Mouse (Mus musculus): Measurements from ENCODE around the gene Krcc1. TPM values are rescaled to one million over a fixed set of nuclear protein-coding genes. Genes with fewer than 3 reads are reported as not detected.
"Not testable (repeated sequence)": the region's sequence is repeated elsewhere in the genome, so short reads cannot be mapped to it uniquely, and the experiment has no call there.

The Krcc1 gene
- polyA plus RNA-seq, 1 experiment from 2014 or later: 41.6 TPM

DNA sequence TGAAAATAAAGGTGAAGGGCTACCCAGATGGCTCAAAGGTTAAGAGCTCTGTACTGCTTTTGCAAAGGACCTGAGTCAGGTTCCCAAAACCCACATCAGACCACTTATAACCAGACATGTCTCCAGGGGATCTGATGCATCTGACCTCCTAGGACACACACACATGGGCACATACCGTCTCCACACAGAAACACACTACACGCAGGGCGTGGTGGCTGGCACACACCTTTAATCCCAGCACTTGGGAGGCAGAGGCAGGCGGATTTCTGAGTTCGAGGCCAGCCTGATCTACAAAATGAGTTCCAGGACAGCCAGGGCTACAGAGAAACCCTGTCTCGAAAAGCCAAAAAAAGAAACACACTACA lies 1.8 kb upstream of the Krcc1 start:
- not testable (repeated sequence) for H3K27ac ChIP-seq (replicated peaks; ENCODE audit: low read depth, low read length); H3K9me3 ChIP-seq (ENCODE audit: control insufficient read depth, low read length); H3K9ac ChIP-seq (ENCODE audit: low read length); H3K27me3 ChIP-seq (ENCODE audit: control insufficient read depth, insufficient read depth, low read length); H3K4me2 ChIP-seq (ENCODE audit: low read depth, severe bottlenecking); ATAC-seq (ENCODE audit: insufficient number of reproducible peaks, low FRiP score, low TSS enrichment, low read depth); H3K4me1 ChIP-seq (ENCODE audit: control insufficient read depth, insufficient read depth, low read length); DNase-seq (ENCODE audit: low spot score); H3K4me3 ChIP-seq (ENCODE audit: low read depth, low read length); H3K36me3 ChIP-seq (ENCODE audit: control insufficient read depth, insufficient read depth, low read length)
- WGBS: 94% methylated on average over 6 of the region's 6 CpGs

DNA sequence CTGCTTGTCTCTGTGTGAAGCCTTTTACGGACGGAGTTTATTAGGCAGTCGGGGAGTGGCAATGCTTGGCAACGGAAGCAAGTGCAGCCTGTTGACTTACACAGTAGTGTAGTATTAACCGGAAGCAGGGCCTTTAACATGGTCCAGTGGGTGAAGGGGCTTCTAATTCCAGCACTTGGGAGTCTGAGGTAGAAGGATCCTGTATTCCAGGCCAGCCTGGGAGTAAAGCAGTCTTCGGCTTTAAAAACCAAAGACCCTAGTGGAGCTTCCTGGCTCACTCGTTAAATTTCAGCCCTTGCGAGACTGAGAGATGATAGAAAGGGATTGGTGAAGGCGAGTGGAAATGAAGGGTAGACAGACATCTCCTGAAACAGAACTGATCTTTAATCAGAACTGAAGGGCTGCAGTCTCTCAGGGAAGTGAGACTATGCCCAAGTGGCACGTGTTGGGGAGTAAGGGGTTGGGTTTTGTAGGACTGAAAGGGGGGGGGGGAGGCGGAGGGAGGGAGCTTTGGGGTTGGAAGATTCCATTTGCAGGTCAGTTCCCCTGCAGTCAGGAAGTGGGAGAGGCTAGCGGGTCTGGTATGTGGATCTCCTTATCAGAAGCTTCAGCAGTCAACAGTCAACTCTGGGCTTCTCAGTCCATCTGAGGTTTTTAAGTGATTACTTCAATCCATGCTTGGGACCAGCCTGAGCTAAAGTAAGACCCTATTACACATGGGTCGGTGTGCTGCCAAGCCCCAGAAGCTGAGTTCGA lies 998 bp upstream of the Krcc1 start:
- WGBS: 27% methylated on average over 13 of the region's 14 CpGs
- Histone ChIP-seq H3K4me2 (ENCODE audit: low read depth, severe bottlenecking) (peak overlapping the region; percentile 80), H3K27me3 (ENCODE audit: control insufficient read depth, insufficient read depth, low read length) (no peaks in the 10 kb centered on the region), H3K4me1 (ENCODE audit: control insufficient read depth, insufficient read depth, low read length) (0 out of 2 replicates have a peak, but pooled peaks cover 2% of the 10 kb centered on the region), H3K27ac (replicated peaks; ENCODE audit: low read depth, low read length) (peak overlapping the region; percentile 96; the same call in 1 of the 2 replicates), H3K36me3 (ENCODE audit: control insufficient read depth, insufficient read depth, low read length) (no peaks in the 10 kb centered on the region), H3K9ac (ENCODE audit: low read length) (peak overlapping the region; percentile 45; the same call in 1 of the 2 replicates), H3K4me3 (ENCODE audit: low read depth, low read length) (peak overlapping the region; percentile 69), H3K9me3 (ENCODE audit: control insufficient read depth, low read length) (no peaks in the 10 kb centered on the region)
- ATAC-seq (ENCODE audit: insufficient number of reproducible peaks, low FRiP score, low TSS enrichment, low read depth): peak; percentile 13; the same call in 1 of the 2 replicates
- DNase-seq (ENCODE audit: low spot score): peak; percentile 38

DNA sequence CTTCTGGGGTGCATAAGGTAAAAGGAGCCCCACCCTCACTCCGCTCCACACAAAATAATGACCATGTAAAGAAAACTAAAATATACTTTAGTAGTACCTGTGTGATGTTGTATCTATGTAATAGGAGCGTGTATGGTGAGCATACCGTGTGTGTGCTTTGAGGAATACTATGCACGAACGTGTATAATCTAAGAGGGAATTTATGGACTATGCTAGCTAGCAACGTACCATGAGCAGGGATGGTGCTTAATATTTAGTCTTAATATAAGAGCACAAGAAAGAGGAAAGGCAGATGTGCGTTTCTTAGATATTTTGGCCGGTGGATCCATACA lies 454 bp upstream of the Krcc1 start:
- Histone ChIP-seq H3K9ac (ENCODE audit: low read length) (peak overlapping the region; percentile 45; the same call in 1 of the 2 replicates), H3K4me3 (ENCODE audit: low read depth, low read length) (peak overlapping the region; percentile 69), H3K27me3 (ENCODE audit: control insufficient read depth, insufficient read depth, low read length) (no peaks in the 10 kb centered on the region), H3K36me3 (ENCODE audit: control insufficient read depth, insufficient read depth, low read length) (no peaks in the 10 kb centered on the region), H3K27ac (replicated peaks; ENCODE audit: low read depth, low read length) (peak overlapping the region; percentile 96; the same call in 1 of the 2 replicates), H3K4me1 (ENCODE audit: control insufficient read depth, insufficient read depth, low read length) (0 out of 2 replicates have a peak, but pooled peaks cover 2% of the 10 kb centered on the region), H3K9me3 (ENCODE audit: control insufficient read depth, low read length) (no peaks in the 10 kb centered on the region), H3K4me2 (ENCODE audit: low read depth, severe bottlenecking) (peak overlapping the region; percentile 80)
- WGBS: 2% methylated on average over 8 of the region's 8 CpGs
- DNase-seq (ENCODE audit: low spot score): no peak
- ATAC-seq (ENCODE audit: insufficient number of reproducible peaks, low FRiP score, low TSS enrichment, low read depth): peak; percentile 45

DNA sequence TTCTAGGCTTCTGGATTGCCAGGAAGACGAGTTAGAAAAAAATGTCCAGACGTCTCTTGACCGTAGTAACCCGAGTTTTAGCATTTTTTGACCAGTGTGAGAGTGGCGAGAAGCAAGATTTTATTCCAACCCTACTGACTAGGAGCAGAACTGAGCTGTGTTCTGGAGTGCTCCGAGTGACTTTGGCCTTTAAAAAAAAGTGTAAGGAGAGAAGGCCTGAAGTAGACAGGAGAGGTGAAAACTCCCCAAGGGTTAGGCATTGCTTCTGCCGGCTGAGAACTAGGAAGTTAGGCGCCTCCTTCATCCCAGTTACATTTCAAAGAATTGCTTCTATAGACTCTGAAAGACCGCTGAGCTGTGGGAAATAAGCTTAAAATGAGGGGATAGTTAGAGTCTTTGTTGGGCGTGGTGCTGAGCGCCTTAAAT lies 852 bp downstream of the Krcc1 start:
- WGBS: 2% methylated on average over 11 of the region's 11 CpGs
- Histone ChIP-seq H3K4me2 (ENCODE audit: low read depth, severe bottlenecking) (peak overlapping the region; percentile 80), H3K9ac (ENCODE audit: low read length) (peak overlapping the region; percentile 94), H3K27ac (replicated peaks; ENCODE audit: low read depth, low read length) (peak overlapping the region; percentile 96), H3K9me3 (ENCODE audit: control insufficient read depth, low read length) (no peaks in the 10 kb centered on the region), H3K4me3 (ENCODE audit: low read depth, low read length) (peak overlapping the region; percentile 69), H3K27me3 (ENCODE audit: control insufficient read depth, insufficient read depth, low read length) (no peaks in the 10 kb centered on the region), H3K36me3 (ENCODE audit: control insufficient read depth, insufficient read depth, low read length) (no peaks in the 10 kb centered on the region), H3K4me1 (ENCODE audit: control insufficient read depth, insufficient read depth, low read length) (0 out of 2 replicates have a peak, but pooled peaks cover 2% of the 10 kb centered on the region)
- no peak for ATAC-seq (ENCODE audit: insufficient number of reproducible peaks, low FRiP score, low TSS enrichment, low read depth)
- DNase-seq (ENCODE audit: low spot score): peak; percentile 37

DNA sequence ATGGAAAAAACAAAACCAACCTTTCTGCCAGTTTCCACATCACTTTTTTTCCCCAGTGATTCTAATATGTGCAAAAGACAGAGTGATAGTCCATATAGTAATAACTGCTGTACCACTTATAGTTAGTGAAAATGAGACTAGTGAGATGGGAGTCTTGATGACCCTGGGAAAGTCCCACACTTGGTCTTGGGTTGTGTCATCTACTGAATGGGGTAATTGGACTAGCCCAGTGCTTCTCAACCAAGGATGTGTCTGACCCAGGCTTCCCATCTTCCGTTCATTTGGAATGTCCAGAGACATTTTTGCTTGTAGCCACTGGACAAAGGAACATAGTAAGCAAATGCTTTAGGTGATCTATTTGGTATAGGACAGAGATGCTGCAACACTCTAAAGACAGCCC lies 2.2 kb downstream of the Krcc1 start:
- no peak overlapping the region for H3K4me3 ChIP-seq (ENCODE audit: low read depth, low read length)
- H3K27me3 ChIP-seq (ENCODE audit: control insufficient read depth, insufficient read depth, low read length): no peaks in the 10 kb centered on the region
- H3K27ac ChIP-seq (replicated peaks; ENCODE audit: low read depth, low read length): no peak overlapping the region
- H3K9ac ChIP-seq (ENCODE audit: low read length): no peak overlapping the region
- WGBS: 92% methylated on average over 1 of the region's 1 CpGs
- no peaks in the 10 kb centered on the region for H3K9me3 ChIP-seq (ENCODE audit: control insufficient read depth, low read length)
- H3K4me2 ChIP-seq (ENCODE audit: low read depth, severe bottlenecking): no peak overlapping the region
- ATAC-seq (ENCODE audit: insufficient number of reproducible peaks, low FRiP score, low TSS enrichment, low read depth) (no peak), DNase-seq (ENCODE audit: low spot score) (no peak)
- H3K4me1 ChIP-seq (ENCODE audit: control insufficient read depth, insufficient read depth, low read length): 0 out of 2 replicates have a peak, but pooled peaks cover 2% of the 10 kb centered on the region
- no peaks in the 10 kb centered on the region for H3K36me3 ChIP-seq (ENCODE audit: control insufficient read depth, insufficient read depth, low read length)

DNA sequence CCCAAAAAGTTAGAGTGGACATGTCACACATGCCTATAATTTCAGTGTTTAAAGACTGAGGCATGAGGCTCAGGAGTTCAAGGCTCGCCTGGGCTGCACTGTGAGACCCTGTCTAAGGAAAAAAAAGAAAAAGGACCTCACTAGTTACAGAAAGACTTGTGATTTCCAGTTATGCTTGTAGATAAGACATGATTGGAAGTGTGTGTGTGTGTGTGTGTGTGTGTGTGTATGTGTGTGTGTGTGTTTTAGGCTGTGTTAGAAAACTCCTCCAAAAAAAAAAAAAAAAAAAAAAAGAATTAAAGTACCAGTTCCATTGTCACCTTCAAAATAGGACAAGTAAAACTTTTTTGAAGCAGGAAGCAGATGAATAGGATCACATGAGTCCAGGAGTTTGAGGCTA lies 3.1 kb downstream of the Krcc1 start:
- DNase-seq (ENCODE audit: low spot score): no peak
- 92% methylated on average over 1 of the region's 1 CpGs for WGBS
- 0 out of 2 replicates have a peak, but pooled peaks cover 2% of the 10 kb centered on the region for H3K4me1 ChIP-seq (ENCODE audit: control insufficient read depth, insufficient read depth, low read length)
- no peaks in the 10 kb centered on the region for H3K27me3 ChIP-seq (ENCODE audit: control insufficient read depth, insufficient read depth, low read length)
- H3K4me2 ChIP-seq (ENCODE audit: low read depth, severe bottlenecking): no peak overlapping the region
- no peak overlapping the region for H3K9ac ChIP-seq (ENCODE audit: low read length)
- H3K4me3 ChIP-seq (ENCODE audit: low read depth, low read length): no peak overlapping the region
- no peaks in the 10 kb centered on the region for H3K36me3 ChIP-seq (ENCODE audit: control insufficient read depth, insufficient read depth, low read length)
- no peak for ATAC-seq (ENCODE audit: insufficient number of reproducible peaks, low FRiP score, low TSS enrichment, low read depth)
- no peak overlapping the region for H3K27ac ChIP-seq (replicated peaks; ENCODE audit: low read depth, low read length)
- no peaks in the 10 kb centered on the region for H3K9me3 ChIP-seq (ENCODE audit: control insufficient read depth, low read length)

DNA sequence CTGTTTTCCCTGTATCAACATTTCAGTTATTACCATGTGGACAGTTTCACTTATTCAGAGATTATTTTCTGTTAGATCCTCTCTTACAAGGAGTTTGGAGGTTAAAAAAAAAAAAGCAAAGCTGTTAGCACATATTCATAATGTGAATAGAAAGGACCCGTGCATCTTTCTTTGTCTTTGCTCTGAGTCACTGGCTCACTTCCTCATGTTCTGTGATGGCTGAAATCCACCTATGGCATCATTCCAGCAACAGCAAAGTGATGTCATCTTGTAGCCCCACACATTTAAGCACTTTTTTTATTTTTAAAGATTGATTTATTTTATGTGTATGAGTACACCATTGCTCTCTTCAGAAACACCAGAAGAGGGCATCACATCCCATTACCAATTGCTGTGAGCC lies 7.9 kb downstream of the Krcc1 start:
- Histone ChIP-seq H3K9me3 (ENCODE audit: control insufficient read depth, low read length) (no peaks in the 10 kb centered on the region), H3K4me2 (ENCODE audit: low read depth, severe bottlenecking) (no peak overlapping the region), H3K27ac (replicated peaks; ENCODE audit: low read depth, low read length) (no peak overlapping the region), H3K36me3 (ENCODE audit: control insufficient read depth, insufficient read depth, low read length) (no peaks in the 10 kb centered on the region; the same call in 1 of the 2 replicates), H3K9ac (ENCODE audit: low read length) (no peak overlapping the region), H3K4me1 (ENCODE audit: control insufficient read depth, insufficient read depth, low read length) (no peaks in the 10 kb centered on the region), H3K4me3 (ENCODE audit: low read depth, low read length) (no peak overlapping the region), H3K27me3 (ENCODE audit: control insufficient read depth, insufficient read depth, low read length) (no peaks in the 10 kb centered on the region)
- WGBS: 89% methylated on average over 1 of the region's 1 CpGs
- DNase-seq (ENCODE audit: low spot score) (no peak), ATAC-seq (ENCODE audit: insufficient number of reproducible peaks, low FRiP score, low TSS enrichment, low read depth) (no peak)

DNA sequence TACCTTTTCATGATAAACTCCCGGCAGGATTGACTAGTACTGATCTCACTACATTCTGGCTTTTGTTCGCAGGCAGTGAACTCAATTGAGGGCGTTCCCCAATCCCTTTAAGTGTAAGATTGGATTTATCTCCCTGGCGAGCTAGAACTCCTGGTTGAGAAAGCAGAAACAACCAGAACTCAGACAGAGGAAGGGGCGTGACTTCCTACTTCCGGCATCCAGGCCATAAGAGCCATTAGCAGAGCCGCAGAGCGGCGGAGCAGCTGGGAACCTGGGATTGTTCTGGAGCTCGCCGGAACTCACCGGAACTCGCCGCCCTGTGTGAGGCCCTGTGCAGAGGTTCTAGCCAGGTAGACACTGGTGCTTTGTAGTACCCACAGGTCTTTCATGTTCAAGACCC lies 22.0 kb downstream of the Krcc1 start:
- Histone ChIP-seq H3K9ac (ENCODE audit: low read length) (no peak overlapping the region), H3K27me3 (ENCODE audit: control insufficient read depth, insufficient read depth, low read length) (no peaks in the 10 kb centered on the region), H3K4me2 (ENCODE audit: low read depth, severe bottlenecking) (no peak overlapping the region), H3K9me3 (ENCODE audit: control insufficient read depth, low read length) (no peaks in the 10 kb centered on the region), H3K27ac (replicated peaks; ENCODE audit: low read depth, low read length) (no peak overlapping the region), H3K4me1 (ENCODE audit: control insufficient read depth, insufficient read depth, low read length) (no peaks in the 10 kb centered on the region), H3K4me3 (ENCODE audit: low read depth, low read length) (no peak overlapping the region), H3K36me3 (ENCODE audit: control insufficient read depth, insufficient read depth, low read length) (no peaks in the 10 kb centered on the region)
- no peak for DNase-seq (ENCODE audit: low spot score)
- ATAC-seq (ENCODE audit: insufficient number of reproducible peaks, low FRiP score, low TSS enrichment, low read depth): no peak
- 90% methylated on average over 14 of the region's 14 CpGs for WGBS

All from limb, embryonic 11.5 days (tissue).